Mouse (Mus musculus) E14TG2a.4 (cell line): ENCODE results near the gene Ltbr.

Experiments used
- H3K27me3 ChIP-seq: 2 replicates; pipeline ENCODE4 v1.6.1; 2014; ENCODE audit warnings: low read length, control low read depth; ENCODE audit not compliant: insufficient read depth
- H3K36me3 ChIP-seq: 2 replicates; pipeline ENCODE4 v1.6.1; 2014; ENCODE audit warnings: low read length, control low read depth; ENCODE audit not compliant: insufficient read depth
- H3K4me1 ChIP-seq: replicated peaks from 2 replicates; pipeline ENCODE4 v1.6.1; 2014; ENCODE audit warnings: low read depth, low read length, control low read depth
- H3K4me3 ChIP-seq: replicated peaks from 2 replicates; pipeline ENCODE4 v1.5.1; 2014; ENCODE audit warnings: mild to moderate bottlenecking, low read length
- H3K9me3 ChIP-seq: 2 replicates; pipeline ENCODE4 v1.6.1; 2014; ENCODE audit warnings: low read length, control low read depth
- CTCF ChIP-seq: conservative IDR thresholded peaks from 2 replicates; pipeline ENCODE4 v1.5.1; 2014; ENCODE audit warnings: low read length
- NANOG ChIP-seq: IDR thresholded peaks from 2 replicates; pipeline ENCODE4 v1.6.1; 2014; ENCODE audit warnings: borderline replicate concordance, low read length, mixed read lengths
- POU5F1 ChIP-seq: IDR thresholded peaks from 2 replicates; pipeline ENCODE4 v1.6.1; 2014; ENCODE audit warnings: low read length, borderline replicate concordance

Ltbr gene

GRCm38 (mm10) chr6:125349575-125350230 is 36.0 kb upstream of the Ltbr start:
- Histone ChIP-seq H3K27me3 (peaks cover 58% of the 10 kb centered on the region), H3K4me1 (peaks cover 67% of the 10 kb centered on the region), H3K9me3 (peaks cover 16% of the 10 kb centered on the region), H3K4me3 (peak overlapping the region; percentile 70), H3K36me3 (no peaks in the 10 kb centered on the region)
- no peak for TF ChIP-seq CTCF
- no peak for TF ChIP-seq NANOG
- TF ChIP-seq POU5F1: no peak

GRCm38 (mm10) chr6:125348721-125349574 is 35.3 kb upstream of the Ltbr start, which contains the start of gene Tnfrsf1a:
Gene Tnfrsf1a (plus strand): TSS chr6:125349362.
- TF ChIP-seq CTCF (no peak), NANOG (no peak), POU5F1 (no peak)
- Histone ChIP-seq H3K27me3 (peaks cover 62% of the 10 kb centered on the region), H3K4me1 (peaks cover 67% of the 10 kb centered on the region), H3K4me3 (peak within 1 kb of the TSS; percentile 70), H3K9me3 (peaks cover 16% of the 10 kb centered on the region), H3K36me3 (no peaks in the 10 kb centered on the region)

GRCm38 (mm10) chr6:125346029-125346428 is 32.3 kb upstream of the Ltbr start:
- Histone ChIP-seq H3K36me3 (no peaks in the 10 kb centered on the region), H3K4me3 (no peak overlapping the region)
- TF ChIP-seq NANOG: no peak
- no peak for TF ChIP-seq POU5F1
- no peak for TF ChIP-seq CTCF

GRCm38 (mm10) chr6:125345625-125346024 is 31.9 kb upstream of the Ltbr start:
- Histone ChIP-seq H3K4me1 (peaks cover 64% of the 10 kb centered on the region), H3K4me3 (no peak overlapping the region), H3K36me3 (no peaks in the 10 kb centered on the region), H3K9me3 (peaks cover 6% of the 10 kb centered on the region), H3K27me3 (peaks cover 54% of the 10 kb centered on the region)
- TF ChIP-seq NANOG (no peak), POU5F1 (no peak), CTCF (no peak)

More at GRCm38 (mm10) chr6:125346029-125346428, 32.3 kb upstream of the Ltbr start:
- peaks cover 10% of the 10 kb centered on the region for H3K9me3 ChIP-seq
- peaks cover 54% of the 10 kb centered on the region for H3K27me3 ChIP-seq
- H3K4me1 ChIP-seq: peaks cover 61% of the 10 kb centered on the region

GRCm38 (mm10) chr6:125344866-125345265 is 31.2 kb upstream of the Ltbr start:
- Histone ChIP-seq H3K9me3 (no peaks in the 10 kb centered on the region), H3K27me3 (peaks cover 46% of the 10 kb centered on the region), H3K4me3 (no peak overlapping the region), H3K36me3 (no peaks in the 10 kb centered on the region), H3K4me1 (peaks cover 61% of the 10 kb centered on the region)
- TF ChIP-seq NANOG: no peak
- no peak for TF ChIP-seq POU5F1
- TF ChIP-seq CTCF: no peak

- Histone ChIP-seq H3K4me1 (peaks cover 53% of the 10 kb centered on the region), H3K27me3 (peaks cover 39% of the 10 kb centered on the region), H3K36me3 (no peaks in the 10 kb centered on the region), H3K4me3 (peak overlapping the region; percentile 32; the same call in 1 of the 2 replicates), H3K9me3 (no peaks in the 10 kb centered on the region)
- TF ChIP-seq NANOG (no peak), POU5F1 (no peak), CTCF (no peak)
Observed at GRCm38 (mm10) chr6:125344084-125344483, 30.4 kb upstream of the Ltbr start.

GRCm38 (mm10) chr6:125342198-125342597 is 28.5 kb upstream of the Ltbr start:
- Histone ChIP-seq H3K9me3 (no peaks in the 10 kb centered on the region), H3K4me1 (peaks cover 46% of the 10 kb centered on the region), H3K27me3 (peaks cover 36% of the 10 kb centered on the region), H3K36me3 (no peaks in the 10 kb centered on the region), H3K4me3 (no peak overlapping the region)
- TF ChIP-seq POU5F1 (no peak), NANOG (no peak), CTCF (no peak)

GRCm38 (mm10) chr6:125340244-125340643 is 26.6 kb upstream of the Ltbr start:
- Histone ChIP-seq H3K4me3 (no peak overlapping the region), H3K36me3 (no peaks in the 10 kb centered on the region), H3K9me3 (no peaks in the 10 kb centered on the region), H3K27me3 (peaks cover 40% of the 10 kb centered on the region), H3K4me1 (peaks cover 38% of the 10 kb centered on the region)
- TF ChIP-seq CTCF (no peak), NANOG (no peak), POU5F1 (no peak)
